9 mouse cellular contexts compared by ENCODE assay signal in the genomic region with DNA sequence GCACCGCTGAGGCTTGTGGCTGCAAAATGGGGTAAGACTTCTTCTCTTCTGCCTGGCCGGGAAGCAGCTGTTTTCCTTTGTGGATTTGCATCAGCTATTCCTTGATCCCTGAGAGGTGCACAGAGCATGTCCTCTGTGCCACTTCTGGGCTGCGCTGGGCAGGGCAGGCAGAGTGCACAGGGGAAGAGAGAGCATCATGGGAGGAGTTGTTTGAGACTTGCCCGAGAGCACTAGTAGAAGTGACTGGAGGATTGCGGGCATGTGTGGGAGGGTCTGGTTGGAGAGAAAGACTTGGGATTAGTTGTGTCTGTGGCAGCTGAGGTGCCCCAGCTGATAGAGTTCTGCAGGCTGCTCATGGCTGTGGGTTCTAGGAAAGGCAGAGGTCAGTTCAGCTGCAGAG. TPM values are rescaled to one million over a fixed set of nuclear protein-coding genes. Genes with fewer than 3 reads are reported as not detected.
DNase-seq lines count a peak whose midpoint lies in the region; ATAC-seq lines count a peak whose summit lies in the region.
"Had no signal": no experiment of that assay in that cellular context is flagged by ENCODE, and none has a peak within 500 bp of the region (broad histone marks: within the 10 kb centered on the region; RNA-seq: fewer than 3 reads in every experiment).

No protein-coding gene starts in this region.

- no peak overlapping the region for H3K4me3 ChIP-seq in hindbrain, embryonic 10.5 days
- H3K4me3 ChIP-seq in hindbrain, embryonic 16.5 days (ENCODE audit: low read length) = no peak overlapping the region
- H3K4me3 ChIP-seq in midbrain, embryonic 10.5 days = no peak overlapping the region
- H3K4me3 ChIP-seq in midbrain, embryonic 14.5 days (replicated peaks; ENCODE audit: low read depth, low read length) = no peak overlapping the region
- no peak overlapping the region for H3K4me3 ChIP-seq in limb, embryonic 11.5 days (ENCODE audit: low read depth, low read length)
- 0 out of 2 replicates have a peak overlapping the region, but pooled peaks have one; percentile 9 for H3K4me3 ChIP-seq in stomach, embryonic 16.5 days (replicated peaks; ENCODE audit: low read length)

- no peak overlapping the region for H3K4me2 ChIP-seq in hindbrain, embryonic 16.5 days (ENCODE audit: low read length)
- no peak overlapping the region for H3K4me2 ChIP-seq in midbrain, embryonic 14.5 days (ENCODE audit: low read length)
- H3K4me2 ChIP-seq in limb, embryonic 11.5 days (ENCODE audit: low read depth, severe bottlenecking) = no peak overlapping the region
- H3K4me2 ChIP-seq in stomach, embryonic 16.5 days (ENCODE audit: low read depth, low read length) = peak overlapping the region; percentile 4; the same call in 1 of the 2 replicates

- no peaks in the 10 kb centered on the region for H3K9me3 ChIP-seq in hindbrain, embryonic 10.5 days
- H3K9me3 ChIP-seq in hindbrain, embryonic 16.5 days (ENCODE audit: control insufficient read depth, low read length) = no peaks in the 10 kb centered on the region
- no peaks in the 10 kb centered on the region for H3K9me3 ChIP-seq in midbrain, embryonic 10.5 days (replicated peaks)
- no peaks in the 10 kb centered on the region for H3K9me3 ChIP-seq in midbrain, embryonic 14.5 days (ENCODE audit: control insufficient read depth, low read length)
- no peaks in the 10 kb centered on the region for H3K9me3 ChIP-seq in limb, embryonic 11.5 days (ENCODE audit: control insufficient read depth, low read length)
- H3K9me3 ChIP-seq in stomach, embryonic 16.5 days (replicated peaks; ENCODE audit: control insufficient read depth, low read length) = no peaks in the 10 kb centered on the region

- H3K27me3 ChIP-seq in hindbrain, embryonic 10.5 days (ENCODE audit: insufficient read depth, poor library complexity, severe bottlenecking) = no peaks in the 10 kb centered on the region
- H3K27me3 ChIP-seq in hindbrain, embryonic 16.5 days (replicated peaks; ENCODE audit: control insufficient read depth, insufficient read depth, low read length) = no peaks in the 10 kb centered on the region
- no peaks in the 10 kb centered on the region for H3K27me3 ChIP-seq in midbrain, embryonic 10.5 days (ENCODE audit: low read depth, poor library complexity, severe bottlenecking)
- no peaks in the 10 kb centered on the region for H3K27me3 ChIP-seq in midbrain, embryonic 14.5 days (ENCODE audit: control insufficient read depth, insufficient read depth, low read length)
- H3K27me3 ChIP-seq in limb, embryonic 11.5 days (ENCODE audit: control insufficient read depth, insufficient read depth, low read length) = no peaks in the 10 kb centered on the region
- H3K27me3 ChIP-seq in stomach, embryonic 16.5 days (ENCODE audit: control insufficient read depth, insufficient read depth, low read length) = no peaks in the 10 kb centered on the region

- no peak overlapping the region for H3K9ac ChIP-seq in hindbrain, embryonic 16.5 days (ENCODE audit: low read depth, low read length)
- no peak overlapping the region for H3K9ac ChIP-seq in midbrain, embryonic 14.5 days (replicated peaks; ENCODE audit: low read length)
- 0 out of 2 replicates have a peak overlapping the region, but pooled peaks have one; percentile 7 for H3K9ac ChIP-seq in limb, embryonic 11.5 days (ENCODE audit: low read length)
- peak overlapping the region; percentile 23; the same call in 1 of the 2 replicates for H3K9ac ChIP-seq in stomach, embryonic 16.5 days (ENCODE audit: low read length)

- WGBS in hindbrain, embryonic 10.5 days = 78% methylated on average over 5 of the region's 5 CpGs
- 65% methylated on average over 5 of the region's 5 CpGs for WGBS in hindbrain, embryonic 16.5 days
- 64% methylated on average over 5 of the region's 5 CpGs for WGBS in midbrain, embryonic 10.5 days
- 40% methylated on average over 5 of the region's 5 CpGs for WGBS in midbrain, embryonic 14.5 days
- WGBS in limb, embryonic 11.5 days = 66% methylated on average over 5 of the region's 5 CpGs
- 60% methylated on average over 5 of the region's 5 CpGs for WGBS in stomach, embryonic 16.5 days

- peaks cover 48% of the 10 kb centered on the region for H3K4me1 ChIP-seq in hindbrain, embryonic 10.5 days (replicated peaks)
- H3K4me1 ChIP-seq in hindbrain, embryonic 16.5 days (ENCODE audit: control insufficient read depth, insufficient read depth, low read depth, low read length) = peaks cover 11% of the 10 kb centered on the region
- H3K4me1 ChIP-seq in midbrain, embryonic 10.5 days = peaks cover 39% of the 10 kb centered on the region
- no peaks in the 10 kb centered on the region for H3K4me1 ChIP-seq in midbrain, embryonic 14.5 days (ENCODE audit: control insufficient read depth, insufficient read depth, low read length)
- H3K4me1 ChIP-seq in limb, embryonic 11.5 days (ENCODE audit: control insufficient read depth, insufficient read depth, low read length) = 0 out of 2 replicates have a peak, but pooled peaks cover 7% of the 10 kb centered on the region
- no peaks in the 10 kb centered on the region; the same call in 1 of the 2 replicates for H3K4me1 ChIP-seq in stomach, embryonic 16.5 days (ENCODE audit: control insufficient read depth, insufficient read depth, low read length)

- peak overlapping the region; percentile 37; the same call in 1 of the 2 replicates for H3K27ac ChIP-seq in hindbrain, embryonic 10.5 days
- no peak overlapping the region for H3K27ac ChIP-seq in hindbrain, embryonic 16.5 days (ENCODE audit: low read depth, low read length)
- peak overlapping the region; percentile 57; the same call in 1 of the 2 replicates for H3K27ac ChIP-seq in midbrain, embryonic 10.5 days (replicated peaks)
- H3K27ac ChIP-seq in midbrain, embryonic 14.5 days (replicated peaks; ENCODE audit: low read depth, low read length) = no peak overlapping the region
- no peak overlapping the region for H3K27ac ChIP-seq in limb, embryonic 11.5 days (replicated peaks; ENCODE audit: low read depth, low read length)
- peak overlapping the region; percentile 45; the same call in 1 of the 2 replicates for H3K27ac ChIP-seq in stomach, embryonic 16.5 days (ENCODE audit: low read length)

- no peak for ATAC-seq in hindbrain, embryonic 16.5 days
- no peak for ATAC-seq in midbrain, embryonic 14.5 days (ENCODE audit: low FRiP score, low TSS enrichment)
- no peak for ATAC-seq in limb, embryonic 11.5 days (ENCODE audit: insufficient number of reproducible peaks, low FRiP score, low TSS enrichment, low read depth)
- no peak for ATAC-seq in stomach, embryonic 16.5 days (ENCODE audit: insufficient read depth, low FRiP score)

- DNase-seq in hindbrain, embryonic 10.5 days (ENCODE audit: low spot score) = no peak
- no peak for DNase-seq in midbrain, embryonic 10.5 days (ENCODE audit: low spot score)
- no peak for DNase-seq in midbrain, embryonic 14.5 days
- DNase-seq in limb, embryonic 11.5 days (ENCODE audit: low spot score) = no peak
- DNase-seq in yolk sac, embryonic 10.5 days (ENCODE audit: low spot score) = no peak
- DNase-seq: cerebellum, postnatal 36 days; layer of hippocampus, adult 9-11 months had no signal

- H3K36me3 ChIP-seq in hindbrain, embryonic 10.5 days = peaks cover 15% of the 10 kb centered on the region
- no peaks in the 10 kb centered on the region for H3K36me3 ChIP-seq in hindbrain, embryonic 16.5 days (ENCODE audit: control insufficient read depth, insufficient read depth, low read length)
- H3K36me3 ChIP-seq in midbrain, embryonic 10.5 days = no peaks in the 10 kb centered on the region
- peaks cover 4% of the 10 kb centered on the region; the same call in 1 of the 2 replicates for H3K36me3 ChIP-seq in midbrain, embryonic 14.5 days (ENCODE audit: control insufficient read depth, insufficient read depth, low read length)
- no peaks in the 10 kb centered on the region; the same call in 1 of the 2 replicates for H3K36me3 ChIP-seq in limb, embryonic 11.5 days (ENCODE audit: control insufficient read depth, insufficient read depth, low read length)
- no peaks in the 10 kb centered on the region for H3K36me3 ChIP-seq in stomach, embryonic 16.5 days (ENCODE audit: control insufficient read depth, insufficient read depth, low read length)

RNA-seq across cellular contexts. Expression of gene Arrb1, which starts 35.4 kb away (rescaled TPM):
- 14.6 and 15.0 TPM in 2 replicates for polyA plus RNA-seq in hindbrain, embryonic 10.5 days (2016; fragmentation: Nextera tagmentation; extraction: Ambion mirVana)
- 17.4 and 19.8 TPM in 2 replicates for polyA plus RNA-seq in hindbrain, embryonic 16.5 days (2015; fragmentation: Nextera tagmentation; extraction: Ambion mirVana)
- 9.8 and 10.1 TPM in 2 replicates for polyA plus RNA-seq in midbrain, embryonic 10.5 days (2016; fragmentation: Nextera tagmentation; extraction: Ambion mirVana)
- polyA plus RNA-seq in midbrain, embryonic 14.5 days (2014; fragmentation: Nextera tagmentation; extraction: Ambion mirVana) = 10.3 and 13.3 TPM in 2 replicates
- 2.9 and 3.3 TPM in 2 replicates for polyA plus RNA-seq in limb, embryonic 11.5 days (2014; fragmentation: Nextera tagmentation; extraction: Ambion mirVana)
- polyA plus RNA-seq in stomach, embryonic 16.5 days (2015; fragmentation: Nextera tagmentation; extraction: Ambion mirVana) = 12.6 and 13.6 TPM in 2 replicates

RNA-seq across cellular contexts. Expression of gene Tpbgl, which starts 56.2 kb away (rescaled TPM):
- polyA plus RNA-seq in hindbrain, embryonic 10.5 days (2016; fragmentation: Nextera tagmentation; extraction: Ambion mirVana) = 0.59 and 0.81 TPM in 2 replicates
- 2.2 and 2.7 TPM in 2 replicates for polyA plus RNA-seq in hindbrain, embryonic 16.5 days (2015; fragmentation: Nextera tagmentation; extraction: Ambion mirVana)
- polyA plus RNA-seq in midbrain, embryonic 10.5 days (2016; fragmentation: Nextera tagmentation; extraction: Ambion mirVana) = 0.32 and 0.79 TPM in 2 replicates
- polyA plus RNA-seq in midbrain, embryonic 14.5 days (2014; fragmentation: Nextera tagmentation; extraction: Ambion mirVana) = 1.2 and 1.6 TPM in 2 replicates
- 0.12 and 0.13 TPM in 2 replicates for polyA plus RNA-seq in limb, embryonic 11.5 days (2014; fragmentation: Nextera tagmentation; extraction: Ambion mirVana)
- 1.2 and 1.6 TPM in 2 replicates for polyA plus RNA-seq in stomach, embryonic 16.5 days (2015; fragmentation: Nextera tagmentation; extraction: Ambion mirVana)

Comparison
In these comparisons a context has a peak if more than half of its experiments do, and no peak if none do; other contexts are left out.
1. H3K27ac ChIP-seq: peak in hindbrain, embryonic 10.5 days (single experiment), midbrain, embryonic 10.5 days (single experiment) and stomach, embryonic 16.5 days (single experiment); none in hindbrain, embryonic 16.5 days (single experiment), midbrain, embryonic 14.5 days (single experiment) and limb, embryonic 11.5 days (single experiment).
2. H3K9ac ChIP-seq: peak in limb, embryonic 11.5 days (single experiment) and stomach, embryonic 16.5 days (single experiment); none in hindbrain, embryonic 16.5 days (single experiment) and midbrain, embryonic 14.5 days (single experiment).